Mouse (Mus musculus): ENCODE measurements at regions not wholly inside any gene's neighbourhood (a gene's known extent, or its start where the extent isn't known, plus 50 kb on each side); places are given as distances from the start of the nearest gene placed in this dataset.

- TF ChIP-seq CTCF (IDR thresholded peaks at IDR 0.05) (no peak), EP300 (IDR thresholded peaks at IDR 0.05) (no peak)
These were observed 1168.6 kb downstream of the Galc start for GRCm38 (mm10) chr12:97090577-97091214.

Measured in lung, postnatal 0 days (tissue).